Comparison of ENCODE assay signal across 11 mouse cellular contexts in the genomic region with DNA sequence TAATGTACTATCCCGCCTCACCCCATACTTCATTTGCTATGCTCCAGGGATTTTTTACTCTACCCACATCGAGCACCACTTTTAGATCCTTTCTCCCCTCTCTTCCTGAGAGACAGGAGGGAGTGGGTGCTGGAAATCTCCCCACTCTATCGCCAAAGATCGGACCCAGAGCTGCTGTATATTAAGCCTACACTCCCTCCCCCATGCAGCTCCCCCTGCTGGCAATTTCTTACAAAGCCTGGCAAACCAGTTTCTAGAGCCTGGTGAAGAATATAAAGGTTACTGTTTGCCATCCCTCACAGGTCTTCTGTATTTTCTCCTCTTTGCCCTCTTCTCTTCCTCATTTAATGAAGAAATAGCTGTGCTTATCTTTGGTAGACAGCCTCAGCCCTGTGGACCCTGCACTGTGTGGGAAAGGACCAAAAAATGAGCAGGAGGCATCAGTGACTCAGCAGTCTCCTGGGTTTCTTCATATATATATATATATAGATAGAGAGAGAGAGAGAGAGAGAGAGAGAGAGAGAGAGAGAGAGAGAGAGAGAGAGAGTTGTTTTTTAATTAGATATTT. TPM values are rescaled to one million over a fixed set of nuclear protein-coding genes. Genes with fewer than 3 reads are reported as not detected.
DNase-seq lines count a peak whose midpoint lies in the region.
"Had no signal": no experiment of that assay in that cellular context is flagged by ENCODE, and none has a peak within 500 bp of the region (broad histone marks: within the 10 kb centered on the region; RNA-seq: fewer than 3 reads in every experiment).

No protein-coding gene starts in this region.

- H3K9me3 ChIP-seq in heart, embryonic 10.5 days, result no peaks in the 10 kb centered on the region
- H3K9me3 ChIP-seq: heart, embryonic 15.5 days had no signal

- peak; percentile 47 to 51 for DNase-seq in cerebellum, postnatal 10 days
- DNase-seq in cerebellum, adult 11 months, result no peak
- peak; percentile 43 to 47 for DNase-seq in left cerebral cortex, adult 18-20 months (ENCODE audit: low spot score in 2 of 2)
- no peak for DNase-seq in left cerebral cortex, adult 8-10 months (ENCODE audit: low spot score in 2 of 2)
- DNase-seq in adrenal gland, postnatal 14 days, result peak; percentile 78
- peak; percentile 36 for DNase-seq in liver
- peak; percentile 16 for DNase-seq in splenic B cell, adult 2 months (ENCODE audit: low read depth, low spot score)
- no peak for DNase-seq in heart, embryonic 10.5 days (ENCODE audit: low spot score)

- no peak overlapping the region for H3K27ac ChIP-seq in heart, embryonic 10.5 days
- H3K27ac ChIP-seq: heart, embryonic 15.5 days had no signal

- WGBS in heart, embryonic 10.5 days, result 43% methylated on average over 4 of the region's 4 CpGs

- no peak overlapping the region for H3K4me3 ChIP-seq in heart, embryonic 10.5 days
- H3K4me3 ChIP-seq: heart, embryonic 15.5 days had no signal

- H3K4me1 ChIP-seq in heart, embryonic 10.5 days, result no peaks in the 10 kb centered on the region
- H3K4me1 ChIP-seq: heart, embryonic 15.5 days had no signal

- no peaks in the 10 kb centered on the region for H3K36me3 ChIP-seq in splenic B cell, adult 2 months (ENCODE audit: control insufficient read depth, insufficient read depth, low read length, poor library complexity, severe bottlenecking)
- no peaks in the 10 kb centered on the region for H3K36me3 ChIP-seq in heart, embryonic 10.5 days
- H3K36me3 ChIP-seq: G1E; heart, embryonic 15.5 days had no signal

- no peaks in the 10 kb centered on the region for H3K27me3 ChIP-seq in splenic B cell, adult 2 months (ENCODE audit: control insufficient read depth, insufficient read depth, low read length, poor library complexity, severe bottlenecking)
- no peaks in the 10 kb centered on the region for H3K27me3 ChIP-seq in heart, embryonic 10.5 days (ENCODE audit: insufficient read depth, poor library complexity, severe bottlenecking)
- H3K27me3 ChIP-seq: heart, embryonic 15.5 days had no signal

RNA-seq across cellular contexts. Expression of a gene that starts 22.2 kb away (rescaled TPM):
- total RNA-seq in left cerebral cortex, adult 18-20 months (2021), result 1 to 10 TPM; 6.2 to 6.7 TPM
- 1 to 10 TPM; 5.7 to 9.0 (median 7.8) TPM for total RNA-seq in left cerebral cortex, adult 8-10 months (2022)
- 39.0 and 51.5 TPM in 2 replicates for total RNA-seq in adrenal gland, postnatal 14 days (2021)
- 30.3 and 31.4 TPM in 2 replicates for polyA plus RNA-seq in heart, embryonic 10.5 days (2016; fragmentation: Nextera tagmentation; extraction: Ambion mirVana)

RNA-seq across cellular contexts. Expression of a gene that starts 36.8 kb away (rescaled TPM):
- total RNA-seq in left cerebral cortex, adult 18-20 months (2021), result 1 to 10 TPM; 1.1 to 1.2 TPM
- 1 to 10 TPM in 1 of 4 experiments, under 1 TPM in 3; 0.39 to 1.7 (median 0.77) TPM for total RNA-seq in left cerebral cortex, adult 8-10 months (2022)
- 0.26 and 0.33 TPM in 2 replicates for total RNA-seq in adrenal gland, postnatal 14 days (2021)
- not detected in 2 replicates for polyA plus RNA-seq in heart, embryonic 10.5 days (2016; fragmentation: Nextera tagmentation; extraction: Ambion mirVana)
- total RNA-seq: G1E had no signal
- polyA plus RNA-seq: G1E; heart, embryonic 15.5 days; lung, embryonic 16.5 days had no signal

RNA-seq across cellular contexts. Expression of a gene that starts 59.9 kb away (rescaled TPM):
- total RNA-seq in left cerebral cortex, adult 18-20 months (2021), result 1 to 10 TPM; 5.2 to 5.8 TPM
- total RNA-seq in left cerebral cortex, adult 8-10 months (2022), result 1 to 10 TPM; 6.1 to 6.9 (median 6.5) TPM
- total RNA-seq in adrenal gland, postnatal 14 days (2021), result 29.5 and 31.4 TPM in 2 replicates
- 8.3 and 13.4 TPM in 2 replicates for polyA plus RNA-seq in heart, embryonic 10.5 days (2016; fragmentation: Nextera tagmentation; extraction: Ambion mirVana)

Comparison
In these comparisons a context has a peak if more than half of its experiments do, and no peak if none do; other contexts are left out.
1. DNase-seq: peak in cerebellum, postnatal 10 days (2 of 2), left cerebral cortex, adult 18-20 months (2 of 2), adrenal gland, postnatal 14 days (single experiment), liver (single experiment) and splenic B cell, adult 2 months (single experiment); none in cerebellum, adult 11 months (single experiment), left cerebral cortex, adult 8-10 months (0 of 2) and heart, embryonic 10.5 days (single experiment).